Mouse (Mus musculus): ENCODE results near the gene Zdhhc3. TPM values are rescaled to one million over a fixed set of nuclear protein-coding genes. Genes with fewer than 3 reads are reported as not detected.

Gene Zdhhc3
- 10 to 100 TPM; 53.5 to 76.3 TPM for total RNA-seq (2021)
- long read RNA-seq, experiment 1, full-length matches to known transcripts, result 40 of 63 reads
- long read RNA-seq, experiment 1, partial matches to known transcripts, result 1 of 63 reads
- long read RNA-seq, experiment 1, other reads (novel, unspliced or antisense), result 22 of 63 reads
- long read RNA-seq, experiment 2, full-length matches to known transcripts, result 44 of 84 reads
- long read RNA-seq, experiment 2, partial matches to known transcripts, result 3 of 84 reads
- long read RNA-seq, experiment 2, other reads (novel, unspliced or antisense), result 37 of 84 reads

DNA sequence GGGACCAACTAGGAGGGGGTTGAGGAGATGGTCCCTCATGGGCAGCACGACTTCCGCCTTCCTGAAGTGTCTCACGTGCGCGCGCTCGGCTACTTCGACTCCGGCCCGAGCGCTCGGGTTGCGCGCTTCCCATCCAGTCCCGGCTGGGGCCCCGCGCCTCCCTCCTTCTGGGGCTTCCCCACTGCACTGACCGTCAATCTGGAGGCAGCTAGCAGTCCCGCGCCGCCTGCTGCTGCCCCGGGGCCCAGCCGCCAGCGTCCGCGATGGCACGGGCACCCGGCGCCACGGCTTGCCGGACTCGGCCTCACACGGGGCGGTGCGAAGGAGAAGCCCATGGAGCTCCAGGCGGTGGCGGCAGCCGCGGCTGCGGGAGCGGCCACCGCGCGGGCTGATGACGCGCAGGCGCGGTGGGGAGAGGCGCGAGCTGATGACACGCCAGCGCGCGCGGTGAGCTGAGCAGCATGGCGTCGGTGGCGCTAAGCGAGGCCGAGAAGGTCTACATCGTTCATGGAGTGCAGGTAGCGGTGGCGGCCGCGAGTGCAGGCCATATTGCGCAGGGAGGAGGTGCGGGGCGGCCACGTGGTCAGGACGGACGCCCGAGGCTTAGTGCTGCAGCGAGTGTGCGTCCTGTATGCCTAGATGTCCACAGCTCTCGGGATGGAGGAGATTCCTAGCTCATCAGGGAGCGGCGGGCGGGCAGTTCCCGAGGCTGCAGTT lies at the start of gene Zdhhc3, which contains the start of gene Exosc7:
Gene Zdhhc3 (minus strand): TSS at position 401 of the 717 bp plus-strand sequence.
Gene Exosc7 (plus strand): TSS at position 411 of the 717 bp plus-strand sequence.
- peak; percentile 87 to 89 for DNase-seq (ENCODE audit: low spot score in 2 of 2)

DNA sequence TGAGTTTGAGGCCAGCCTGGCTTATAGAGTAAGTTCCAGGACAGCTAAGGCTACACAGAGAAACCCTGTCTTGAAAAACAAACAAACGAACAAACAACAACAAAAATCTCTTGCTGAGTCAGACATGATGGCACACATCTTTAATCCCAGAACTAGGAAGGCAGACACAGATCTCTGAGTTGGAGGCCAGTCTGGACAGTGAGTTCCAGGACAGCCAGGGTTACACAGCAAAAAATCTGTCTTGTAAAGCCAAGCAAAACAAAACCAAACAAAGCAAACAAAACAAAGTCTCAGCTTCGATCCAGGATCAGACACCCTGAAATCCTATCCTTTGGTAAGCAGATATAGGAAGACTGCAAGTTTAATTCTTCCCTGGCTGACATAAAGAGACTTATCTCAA lies 48.8 kb upstream of the Zdhhc3 start:
- DNase-seq (ENCODE audit: low spot score in 2 of 2), result no peak

DNA sequence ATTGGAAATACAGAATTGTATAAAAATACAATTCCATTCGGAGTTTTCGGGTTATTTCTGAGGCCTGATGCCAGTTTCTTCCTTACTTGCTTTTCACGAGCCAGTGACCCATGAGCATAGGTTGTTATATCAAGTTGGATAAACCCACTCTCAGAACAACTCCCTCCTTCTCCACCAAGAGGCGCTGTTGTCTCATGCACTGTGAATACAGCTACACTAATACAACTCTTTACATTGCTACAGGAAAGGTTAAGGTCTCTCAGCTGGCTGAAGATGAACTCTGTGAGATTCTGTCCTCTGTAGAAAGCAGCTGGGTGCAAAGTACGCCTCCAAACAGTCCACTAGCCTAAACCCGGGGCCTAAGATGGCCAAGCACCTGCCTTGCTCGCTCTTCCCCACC lies 46.3 kb upstream of the Zdhhc3 start:
- peak; percentile 57 to 60 for DNase-seq (ENCODE audit: low spot score in 2 of 2)

DNA sequence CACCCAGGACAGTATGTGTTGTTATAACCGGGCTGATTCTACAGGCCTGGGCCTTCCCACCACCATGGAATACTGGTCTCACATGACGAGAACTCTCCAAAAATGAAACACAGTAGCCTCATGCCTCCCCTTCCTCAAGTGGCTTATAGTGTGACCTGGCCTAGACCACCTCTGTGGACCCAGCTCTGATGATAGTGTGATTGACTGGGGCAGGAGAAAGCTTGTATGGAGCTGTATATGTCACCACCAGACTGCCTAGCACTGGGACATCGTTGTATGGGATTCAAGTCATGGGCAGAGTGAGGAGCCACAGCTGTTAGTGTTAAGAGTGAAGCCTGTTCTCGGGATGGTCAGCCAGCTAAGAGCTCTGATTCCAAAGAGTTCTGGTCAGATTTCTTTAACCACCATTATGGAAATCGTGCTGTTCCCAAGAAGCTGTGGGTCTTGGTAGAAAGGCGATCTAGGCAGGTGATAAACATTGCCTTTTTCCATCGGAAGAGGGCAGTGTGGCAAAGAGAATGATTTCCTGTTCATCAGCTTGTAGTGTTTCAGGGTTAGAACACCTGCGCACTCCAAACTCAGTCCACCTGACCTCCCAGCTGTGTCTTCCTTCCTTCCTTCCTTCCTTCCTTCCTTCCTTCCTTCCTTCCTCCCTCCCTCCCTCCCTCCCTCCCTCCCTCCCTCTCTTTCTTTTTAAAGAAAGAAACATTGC lies 45.3 kb upstream of the Zdhhc3 start:
- no peak for DNase-seq (ENCODE audit: low spot score in 2 of 2)

- no peak for DNase-seq (ENCODE audit: low spot score in 2 of 2)
Observed at GRCm38 (mm10) chr9:123157699-123158098, 44.7 kb upstream of the Zdhhc3 start.

DNA sequence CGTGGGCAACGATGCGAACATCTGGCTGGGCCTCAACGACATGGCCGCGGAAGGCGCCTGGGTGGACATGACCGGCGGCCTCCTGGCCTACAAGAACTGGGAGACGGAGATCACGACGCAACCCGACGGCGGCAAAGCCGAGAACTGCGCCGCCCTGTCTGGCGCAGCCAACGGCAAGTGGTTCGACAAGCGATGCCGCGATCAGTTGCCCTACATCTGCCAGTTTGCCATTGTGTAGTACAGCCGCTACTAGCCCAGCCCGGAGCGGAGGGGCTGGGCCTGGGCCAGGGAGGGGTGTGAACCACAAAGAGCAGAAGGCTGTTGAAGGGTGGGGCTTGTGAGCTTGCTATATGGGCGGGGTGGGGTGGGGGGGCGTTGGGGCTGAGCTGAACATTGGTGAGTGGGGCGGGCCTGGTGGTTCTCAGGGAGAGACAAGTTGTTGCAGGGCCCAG lies 43.9 kb upstream of the Zdhhc3 start:
- DNase-seq (ENCODE audit: low spot score in 2 of 2), result peak in 1 of 2 experiments; percentile 43

GRCm38 (mm10) chr9:123153121-123153520 lies 40.1 kb upstream of the Zdhhc3 start:
- DNase-seq (ENCODE audit: low spot score in 2 of 2), result no peak

DNA sequence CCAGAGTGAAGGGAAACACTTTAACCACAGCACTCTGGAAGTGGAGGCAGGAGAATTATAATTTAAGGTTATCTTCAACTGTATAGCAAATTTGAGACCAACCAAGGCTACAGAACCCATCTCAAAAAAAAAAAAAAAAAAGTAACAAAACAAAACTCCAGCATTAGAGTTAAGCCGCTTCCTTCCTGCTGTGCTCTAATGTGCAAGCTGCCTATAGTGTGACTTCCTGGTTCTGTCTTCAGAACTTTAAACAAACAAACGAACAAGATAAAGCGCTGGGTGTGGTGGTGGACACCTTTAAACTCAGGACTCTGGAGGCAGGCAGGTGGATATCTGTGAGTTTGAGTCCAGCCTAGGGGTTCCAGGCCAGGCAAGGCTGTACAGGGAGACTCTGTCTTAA lies 39.0 kb upstream of the Zdhhc3 start:
- no peak for DNase-seq (ENCODE audit: low spot score in 2 of 2)

- DNase-seq (ENCODE audit: low spot score in 2 of 2), result no peak
Observed at GRCm38 (mm10) chr9:123151561-123151960, 38.6 kb upstream of the Zdhhc3 start.

- no peak for DNase-seq (ENCODE audit: low spot score in 2 of 2)
Observed at GRCm38 (mm10) chr9:123150241-123151020, 37.4 kb upstream of the Zdhhc3 start, which contains the start of gene Clec3b. Gene Clec3b (plus strand): TSS chr9:123150946.

GRCm38 (mm10) chr9:123148430-123148829 lies 35.4 kb upstream of the Zdhhc3 start:
- DNase-seq (ENCODE audit: low spot score in 2 of 2), result no peak

DNA sequence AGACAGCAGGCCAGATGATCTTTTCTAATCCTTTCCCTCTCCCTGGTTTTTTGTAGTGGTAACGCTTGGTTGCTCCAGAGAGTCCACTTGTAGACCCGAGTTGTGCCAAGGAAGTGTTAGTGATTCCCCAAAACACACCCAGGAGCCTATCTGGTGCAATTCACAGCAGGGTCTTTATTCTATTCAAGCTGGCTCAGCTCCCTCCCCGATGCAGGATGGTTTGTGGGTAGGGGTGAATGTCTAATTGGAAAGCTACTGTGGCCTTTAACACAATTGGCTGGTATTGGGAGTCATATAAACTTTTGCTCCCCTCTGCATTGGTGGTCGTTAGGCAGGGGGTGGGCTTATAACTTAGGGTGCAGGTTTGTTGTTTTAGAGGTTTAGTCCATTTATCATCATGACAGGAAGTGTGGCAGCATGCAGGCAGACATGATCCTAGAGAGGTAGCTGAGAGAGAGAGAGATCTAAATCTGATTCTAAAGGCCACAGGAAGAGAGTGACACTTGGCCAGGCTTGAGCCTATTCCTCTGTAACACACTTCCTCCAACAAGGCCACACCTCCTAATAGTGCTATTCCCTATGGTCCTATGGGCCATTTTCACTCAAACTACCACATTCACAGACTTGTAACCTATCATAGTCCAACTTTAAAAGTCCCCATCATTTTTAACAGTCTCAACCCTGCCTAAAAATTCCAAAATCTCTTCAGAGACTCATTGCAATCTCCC lies 27.0 kb upstream of the Zdhhc3 start:
- DNase-seq (ENCODE audit: low spot score in 2 of 2), result no peak

- DNase-seq (ENCODE audit: low spot score in 2 of 2), result peak in 1 of 2 experiments; percentile 36
Observed at GRCm38 (mm10) chr9:123138891-123139474, 26.0 kb upstream of the Zdhhc3 start.

GRCm38 (mm10) chr9:123136953-123137682 lies 24.1 kb upstream of the Zdhhc3 start:
- no peak for DNase-seq (ENCODE audit: low spot score in 2 of 2)

GRCm38 (mm10) chr9:123132994-123133393 lies 20.0 kb upstream of the Zdhhc3 start:
- DNase-seq (ENCODE audit: low spot score in 2 of 2), result no peak

- no peak for DNase-seq (ENCODE audit: low spot score in 2 of 2)
Observed at GRCm38 (mm10) chr9:123127663-123128062, 14.7 kb upstream of the Zdhhc3 start.

- no peak for DNase-seq (ENCODE audit: low spot score in 2 of 2)
Observed at GRCm38 (mm10) chr9:123124413-123124981, 11.5 kb upstream of the Zdhhc3 start.

DNA sequence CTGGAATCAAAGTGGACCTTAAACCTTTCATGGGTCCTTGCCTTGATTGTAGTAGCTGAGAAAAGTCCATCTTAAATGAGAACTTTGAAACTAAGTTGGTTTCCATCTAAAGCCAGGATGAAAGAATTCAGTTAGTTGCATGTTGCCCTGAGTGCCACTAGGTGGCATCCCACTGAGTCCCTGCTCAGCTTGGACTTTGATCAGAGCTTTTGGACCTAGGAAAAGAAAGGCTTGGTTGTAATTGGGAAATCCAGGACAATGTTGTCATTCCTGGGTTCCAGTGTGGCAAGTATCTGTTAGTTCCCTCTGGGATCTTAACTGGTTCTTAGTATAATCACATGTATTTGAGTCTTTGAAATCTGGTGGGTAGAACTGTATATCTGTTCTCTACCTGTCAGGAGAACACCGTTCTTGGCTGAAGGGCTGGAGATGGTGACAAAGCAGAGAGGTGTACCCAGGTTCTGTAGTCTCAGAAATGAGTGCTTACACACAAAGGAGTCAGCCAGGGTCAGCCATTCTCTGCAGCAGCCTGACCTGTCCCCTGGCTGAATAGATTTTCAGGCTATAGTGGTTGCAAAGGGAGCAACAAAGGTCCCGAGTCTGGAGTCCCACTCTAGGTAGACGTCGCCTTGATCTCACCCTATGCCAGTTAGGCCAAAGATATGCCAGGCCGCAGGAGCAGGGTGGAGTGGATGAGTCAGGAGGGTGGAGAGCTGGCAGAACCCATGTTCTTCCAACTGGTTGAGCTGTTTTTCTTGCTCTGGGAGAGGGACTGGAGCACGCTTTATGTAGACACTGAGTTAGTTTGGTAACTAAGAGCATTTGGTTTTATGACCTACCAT lies 10.8 kb upstream of the Zdhhc3 start:
- no peak for DNase-seq (ENCODE audit: low spot score in 2 of 2)

All from adrenal gland, adult 18-20 months (tissue).